Mouse (Mus musculus) testis, adult 2 months (tissue): ENCODE results near the gene Galns. TPM values are rescaled to one million over a fixed set of nuclear protein-coding genes. Genes with fewer than 3 reads are reported as not detected.

Experiments used
- H3K27ac ChIP-seq: fragments of 200-500 bp; 2 replicates; pipeline ENCODE4 v1.5.1; 2012; ENCODE audit warnings: low read depth, low read length; ENCODE audit not compliant: control insufficient read depth, insufficient read depth
- H3K27me3 ChIP-seq: fragments of 200-500 bp; 2 replicates; pipeline ENCODE4 v1.6.1; 2012; ENCODE audit warnings: mild to moderate bottlenecking, low read length, moderate library complexity; ENCODE audit not compliant: control insufficient read depth, insufficient read depth
- H3K36me3 ChIP-seq: fragments of 200-500 bp; 2 replicates; pipeline ENCODE4 v1.6.1; 2012; ENCODE audit warnings: mild to moderate bottlenecking, low read length; ENCODE audit not compliant: control insufficient read depth, insufficient read depth
- H3K4me1 ChIP-seq: fragments of 200-500 bp; 2 replicates; pipeline ENCODE4 v1.6.1; 2012; ENCODE audit warnings: low read length; ENCODE audit not compliant: control insufficient read depth, insufficient read depth
- H3K4me3 ChIP-seq: fragments of 200-500 bp; 2 replicates; pipeline ENCODE4 v1.5.1; 2012; ENCODE audit warnings: low read depth, mild to moderate bottlenecking, low read length, moderate library complexity, mixed read lengths; ENCODE audit not compliant: control insufficient read depth
- CTCF ChIP-seq: fragments of 200-500 bp; IDR thresholded peaks from 2 replicates; pipeline ENCODE4 v1.5.1; 2012; ENCODE audit warnings: low read depth, mild to moderate bottlenecking, inconsistent platforms, low read length, moderate library complexity; ENCODE audit not compliant: control insufficient read depth, insufficient read depth, insufficient replicate concordance
- POLR2A ChIP-seq: fragments of 200-500 bp; IDR thresholded peaks from 2 replicates; pipeline ENCODE4 v1.6.1; 2012; ENCODE audit warnings: low read depth, mild to moderate bottlenecking, inconsistent platforms, low read length, moderate library complexity; ENCODE audit not compliant: control insufficient read depth
- polyA plus RNA-seq: library from polyadenylated mRNA; depleted of rRNA; stranded (reverse); fragments of >200 nt; gene quantifications from 2 replicates; pipeline ENCODE4 v1.2.3, GENCODE M21; 2012

The Galns gene
- polyA plus RNA-seq, 1 experiment = 5.9 TPM

DNA sequence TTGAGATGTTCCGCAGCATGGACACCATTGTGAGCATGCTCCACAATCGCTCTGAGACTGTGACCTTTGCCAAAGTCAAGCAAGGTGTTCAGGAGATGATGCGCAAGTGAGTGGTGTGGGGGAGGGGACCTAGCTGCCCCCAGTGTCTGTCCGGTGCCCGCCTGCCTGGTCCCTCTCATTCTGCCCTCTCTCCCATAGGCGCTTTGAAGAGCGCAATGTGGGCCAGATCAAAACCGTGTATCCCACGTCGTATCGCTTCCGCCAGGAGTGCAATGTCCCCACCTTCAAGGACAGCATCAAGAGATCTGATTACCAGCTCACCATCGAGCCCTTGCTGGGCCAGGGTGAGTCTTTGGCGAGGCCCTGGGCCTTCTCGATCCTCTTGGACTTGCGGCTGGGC is 41.3 kb downstream of the Galns start:
- peaks cover 23% of the 10 kb centered on the region for H3K4me1 ChIP-seq

DNA sequence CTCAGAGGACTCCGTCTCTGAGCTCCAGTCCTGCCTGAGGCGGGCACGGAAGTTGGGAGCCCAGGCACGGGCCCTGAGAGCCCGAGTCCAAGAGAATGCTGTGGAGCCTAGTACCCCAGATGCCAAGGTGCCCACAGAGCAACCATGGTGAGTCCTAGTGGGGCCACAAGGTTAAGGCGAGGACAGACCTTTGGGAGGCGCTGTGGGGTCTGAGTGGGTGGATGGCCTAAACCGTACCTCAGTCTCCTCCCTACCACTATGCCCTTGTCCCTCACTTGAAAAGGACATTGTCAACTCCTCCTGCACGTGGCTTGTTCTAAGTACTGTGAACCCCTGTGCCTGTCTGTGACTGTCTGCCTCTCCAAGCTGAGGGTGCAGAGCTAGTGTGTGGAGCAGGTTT is 41.9 kb downstream of the Galns start:
- H3K27me3 ChIP-seq = no peaks in the 10 kb centered on the region
- no peak overlapping the region for H3K27ac ChIP-seq
- no peaks in the 10 kb centered on the region for H3K36me3 ChIP-seq
- H3K4me3 ChIP-seq = no peak overlapping the region
- peaks cover 28% of the 10 kb centered on the region for H3K4me1 ChIP-seq
- TF ChIP-seq POLR2A (no peak), CTCF (no peak)

More for the DNA sequence above, 41.3 kb downstream of the Galns start:
- TF ChIP-seq POLR2A (no peak), CTCF (no peak)
- Histone ChIP-seq H3K36me3 (no peaks in the 10 kb centered on the region), H3K27me3 (no peaks in the 10 kb centered on the region), H3K4me3 (no peak overlapping the region), H3K27ac (no peak overlapping the region)

DNA sequence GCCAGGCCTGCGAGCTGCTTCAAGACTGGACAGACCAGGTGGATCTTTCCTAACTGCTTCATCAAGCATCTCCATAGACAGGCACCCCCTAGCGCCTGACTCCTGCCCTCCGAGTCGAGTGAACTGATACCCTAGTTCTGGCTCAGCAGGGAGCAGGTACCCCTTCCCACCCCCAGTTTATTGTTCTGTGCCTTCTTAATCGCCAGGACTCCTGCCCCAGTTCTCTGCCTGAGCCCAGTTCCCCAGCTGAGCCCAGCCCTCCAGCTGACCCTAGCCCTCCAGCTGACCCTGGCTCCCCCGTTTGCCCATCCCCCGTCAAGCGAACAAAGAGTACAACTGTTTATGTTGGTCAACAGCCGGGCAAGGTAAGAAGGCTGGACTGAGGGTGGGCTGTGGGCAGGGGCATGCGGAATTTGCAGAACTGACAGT is 42.4 kb downstream of the Galns start:
- Histone ChIP-seq H3K36me3 (no peaks in the 10 kb centered on the region), H3K27me3 (no peaks in the 10 kb centered on the region), H3K4me1 (peaks cover 30% of the 10 kb centered on the region), H3K27ac (no peak overlapping the region), H3K4me3 (no peak overlapping the region)
- TF ChIP-seq CTCF (no peak), POLR2A (no peak)

DNA sequence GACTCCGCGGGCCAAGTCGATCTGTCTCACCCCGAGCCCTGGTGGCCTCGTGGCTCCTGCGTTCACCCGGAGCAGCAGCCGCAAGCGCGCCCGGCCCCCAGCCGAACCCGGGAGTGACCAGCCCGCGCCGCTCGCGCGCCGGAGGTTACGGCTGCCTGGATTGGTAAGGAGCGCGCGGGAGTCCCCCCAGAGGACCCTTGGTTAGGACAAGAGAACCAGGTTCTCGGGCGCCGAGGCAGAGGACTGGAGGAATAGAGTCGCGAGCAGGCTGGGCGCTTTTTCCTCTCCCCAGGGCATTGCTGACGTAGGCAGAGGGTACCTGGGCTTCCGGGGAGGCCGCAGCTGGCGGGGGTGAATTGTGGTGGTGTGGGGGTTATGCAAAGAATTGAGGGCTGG is 43.2 kb downstream of the Galns start:
- Histone ChIP-seq H3K27ac (peak overlapping the region; percentile 40; the same call in 1 of the 2 replicates), H3K4me3 (peak overlapping the region; percentile 90), H3K36me3 (no peaks in the 10 kb centered on the region), H3K27me3 (no peaks in the 10 kb centered on the region), H3K4me1 (peaks cover 30% of the 10 kb centered on the region)
- TF ChIP-seq CTCF (no peak), POLR2A (no peak)

DNA sequence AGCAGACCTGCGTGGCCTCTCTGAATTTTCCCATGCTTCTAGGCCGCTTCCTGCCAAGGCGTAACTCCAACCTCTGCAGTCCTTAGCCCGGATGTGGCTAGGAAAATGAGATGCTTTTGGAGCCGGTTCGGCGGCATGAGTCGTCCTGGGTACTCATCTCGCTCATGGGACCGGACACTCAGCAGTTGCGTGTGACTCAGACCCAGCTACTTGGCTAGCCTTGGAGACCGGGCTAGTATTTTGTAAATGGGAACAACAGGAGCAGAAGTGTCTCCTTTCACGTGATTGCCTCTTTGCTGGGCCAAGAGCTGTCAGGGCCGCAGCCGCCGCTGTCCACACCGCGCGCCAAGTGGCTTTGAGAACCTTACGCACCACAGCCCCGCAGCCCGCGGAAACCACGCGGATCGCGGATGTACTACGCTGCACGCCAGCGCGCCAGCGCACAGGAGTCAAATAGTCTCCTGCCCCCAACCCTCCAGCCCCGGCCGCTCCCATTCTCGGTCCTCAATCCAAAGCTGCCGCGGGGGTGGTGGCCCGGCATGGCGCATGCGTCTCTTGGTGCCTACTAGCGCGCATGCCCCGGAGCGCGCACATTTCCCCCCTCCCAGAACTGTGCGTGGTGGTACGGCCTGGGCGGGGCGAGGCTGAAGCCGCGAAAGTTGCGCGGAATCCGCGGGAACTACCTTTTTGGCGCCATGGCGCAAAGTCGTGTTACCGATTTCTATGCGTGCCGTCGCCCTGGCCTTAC is 43.7 kb downstream of the Galns start, which contains the start of gene Cdt1:
TSS of gene Cdt1 (plus strand) at position 655 of the 748 bp plus-strand sequence.
- Histone ChIP-seq H3K36me3 (no peaks in the 10 kb centered on the region), H3K4me3 (peak within 1 kb of the TSS; percentile 90), H3K27ac (peak within 1 kb of the TSS; percentile 51), H3K4me1 (peaks cover 30% of the 10 kb centered on the region), H3K27me3 (no peaks in the 10 kb centered on the region)
- TF ChIP-seq POLR2A (no peak), CTCF (no peak)

DNA sequence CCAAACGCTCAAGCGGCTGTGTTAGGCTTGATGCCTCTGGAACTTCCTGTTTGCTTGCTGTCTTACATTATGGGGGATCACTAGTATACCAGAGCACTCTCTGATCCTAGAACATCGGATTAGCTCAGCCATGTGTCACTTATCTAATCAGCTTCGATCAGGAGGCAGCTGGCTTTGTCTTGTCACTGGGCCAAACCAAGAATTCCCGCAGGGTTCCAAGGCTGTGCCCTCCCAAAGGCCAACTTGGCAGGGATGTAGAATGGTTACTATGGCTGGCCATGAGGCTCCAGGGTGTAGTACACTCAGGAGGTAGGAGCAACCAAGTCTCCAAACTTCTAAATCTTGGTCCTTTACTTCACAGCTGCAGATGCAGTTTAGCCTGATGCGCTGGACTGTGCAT is 44.5 kb downstream of the Galns start:
- H3K36me3 ChIP-seq = no peaks in the 10 kb centered on the region
- H3K4me3 ChIP-seq = no peak overlapping the region
- H3K27ac ChIP-seq = no peak overlapping the region; the same call in 1 of the 2 replicates
- H3K4me1 ChIP-seq = peaks cover 30% of the 10 kb centered on the region
- TF ChIP-seq POLR2A = no peak
- TF ChIP-seq CTCF = no peak
- H3K27me3 ChIP-seq = no peaks in the 10 kb centered on the region

DNA sequence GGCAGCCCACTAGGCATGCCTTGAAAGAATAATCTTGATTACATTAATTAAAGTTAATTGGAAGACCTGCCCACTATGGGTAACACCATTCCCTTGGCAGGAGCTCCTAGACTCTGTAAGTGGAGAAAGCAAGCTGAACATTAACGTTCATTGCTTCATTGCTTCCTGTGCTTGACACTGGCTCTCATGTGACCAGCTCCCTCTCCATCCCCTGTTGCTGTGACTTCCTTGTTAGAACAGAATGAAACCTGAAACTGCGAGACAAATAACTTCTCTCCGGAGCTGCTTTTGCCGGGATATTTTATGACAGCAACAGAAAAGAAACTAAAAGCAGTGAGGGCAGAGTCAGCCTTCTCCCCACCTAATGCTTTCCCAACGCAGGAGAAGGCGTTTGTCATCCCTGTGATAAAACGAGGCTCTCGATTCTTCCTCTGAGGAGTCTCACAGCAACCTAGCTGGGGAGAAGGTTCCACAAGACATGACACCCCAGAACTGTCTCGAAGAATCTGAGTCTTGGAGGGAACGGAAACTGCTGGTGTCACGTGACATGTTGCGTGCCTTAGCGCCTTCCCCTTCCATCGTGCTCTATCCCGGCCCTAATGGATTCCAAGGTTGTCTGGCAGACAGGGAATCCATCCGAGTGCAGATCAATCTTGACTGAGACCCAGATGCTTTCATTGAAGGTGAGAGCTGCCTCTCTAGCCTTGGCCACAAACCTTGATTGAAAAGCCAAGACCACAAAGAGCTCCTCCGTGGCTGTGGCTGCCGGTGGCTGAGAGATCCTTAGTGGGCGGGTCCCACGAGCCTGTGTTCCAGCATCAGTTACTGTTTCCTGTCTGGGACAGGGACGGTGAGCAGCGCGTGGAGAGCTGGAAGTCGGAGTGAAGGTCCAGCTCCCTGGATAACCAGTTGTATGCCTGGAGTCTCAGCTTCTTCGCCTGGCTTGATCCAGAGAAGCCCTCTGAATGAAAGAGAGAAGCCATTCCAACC is 46.6 kb downstream of the Galns start:
- H3K4me1 ChIP-seq = peaks cover 30% of the 10 kb centered on the region
- no peaks in the 10 kb centered on the region for H3K27me3 ChIP-seq
- H3K36me3 ChIP-seq = no peaks in the 10 kb centered on the region
- H3K27ac ChIP-seq = peak overlapping the region; percentile 77
- TF ChIP-seq CTCF = no peak
- TF ChIP-seq POLR2A = no peak; the same call in 1 of the 2 replicates
- peak overlapping the region; percentile 74 for H3K4me3 ChIP-seq
